Mouse (Mus musculus): ENCODE measurements at regions not wholly inside any gene's neighbourhood (a gene's known extent, or its start where the extent isn't known, plus 50 kb on each side); places are given as distances from the start of the nearest gene placed in this dataset.
A peak's percentile ranks its signal among the peaks of the same experiment; 100 is the strongest.

DNA sequence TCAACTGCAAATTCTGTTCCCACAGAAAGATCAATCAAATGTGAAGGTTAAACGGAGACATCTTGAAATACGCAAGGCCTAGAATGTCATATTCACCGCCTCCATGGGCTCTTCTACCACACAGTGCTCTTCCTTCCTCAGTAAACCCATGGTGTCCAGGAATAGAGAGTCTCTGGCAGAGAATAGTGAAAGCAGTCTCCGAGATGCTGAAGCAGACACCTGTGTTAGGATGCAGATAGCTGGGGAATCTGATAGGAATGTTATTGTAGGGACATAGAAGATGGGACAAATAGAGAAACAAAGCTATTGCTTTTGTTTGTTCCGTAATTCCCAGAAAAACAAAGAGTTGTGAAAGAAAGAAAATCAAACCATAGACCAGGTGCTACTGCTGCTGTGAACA lies 328.5 kb downstream of the Cd83 start:
- Histone ChIP-seq H3K27ac (ENCODE audit: low read length) (no peak overlapping the region), H3K4me2 (replicated peaks; ENCODE audit: low read depth, low read length) (no peak overlapping the region), H3K9me3 (ENCODE audit: control insufficient read depth, low read depth, low read length) (no peaks in the 10 kb centered on the region), H3K9ac (replicated peaks; ENCODE audit: low read depth, low read length) (no peak overlapping the region), H3K27me3 (ENCODE audit: control insufficient read depth, insufficient read depth, low read length) (no peaks in the 10 kb centered on the region), H3K36me3 (ENCODE audit: control insufficient read depth, insufficient read depth, low read length) (no peaks in the 10 kb centered on the region), H3K4me3 (ENCODE audit: low read depth, low read length) (no peak overlapping the region), H3K4me1 (ENCODE audit: control insufficient read depth, insufficient read depth, low read length) (no peaks in the 10 kb centered on the region)
- WGBS: 83% methylated on average over 5 of the region's 5 CpGs
- ATAC-seq (ENCODE audit: insufficient number of reproducible peaks, insufficient read depth, low FRiP score, low read depth): no peak

DNA sequence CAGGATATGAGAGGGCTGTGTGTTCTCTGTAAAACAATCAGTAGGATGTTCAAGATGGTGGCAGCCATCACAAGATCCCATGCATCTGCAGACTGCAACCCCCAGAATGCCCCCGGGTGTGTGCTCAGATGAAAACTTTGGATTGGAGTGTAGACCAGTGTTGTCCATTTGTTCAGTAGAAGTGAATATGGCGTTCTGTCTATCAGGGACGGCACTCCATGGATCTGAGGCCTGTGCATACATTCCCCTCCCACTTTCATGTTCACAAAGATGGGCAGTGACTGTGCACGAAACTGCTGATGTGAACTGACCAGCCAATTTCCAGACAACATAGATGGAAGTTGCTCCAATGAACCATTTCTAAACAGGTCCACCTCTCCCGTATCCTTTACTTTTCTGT lies 330.3 kb downstream of the Cd83 start:
- WGBS: 86% methylated on average over 5 of the region's 5 CpGs
- H3K27me3 ChIP-seq (ENCODE audit: control insufficient read depth, insufficient read depth, low read length): no peaks in the 10 kb centered on the region
- no peak overlapping the region for H3K4me3 ChIP-seq (ENCODE audit: low read depth, low read length)
- no peak overlapping the region for H3K4me2 ChIP-seq (replicated peaks; ENCODE audit: low read depth, low read length)
- H3K36me3 ChIP-seq (ENCODE audit: control insufficient read depth, insufficient read depth, low read length): no peaks in the 10 kb centered on the region
- no peak overlapping the region for H3K9ac ChIP-seq (replicated peaks; ENCODE audit: low read depth, low read length)
- H3K4me1 ChIP-seq (ENCODE audit: control insufficient read depth, insufficient read depth, low read length): no peaks in the 10 kb centered on the region
- ATAC-seq (ENCODE audit: insufficient number of reproducible peaks, insufficient read depth, low FRiP score, low read depth): no peak
- H3K9me3 ChIP-seq (ENCODE audit: control insufficient read depth, low read depth, low read length): no peaks in the 10 kb centered on the region
- no peak overlapping the region for H3K27ac ChIP-seq (ENCODE audit: low read length)

- no peak overlapping the region for H3K4me2 ChIP-seq (replicated peaks; ENCODE audit: low read depth, low read length)
- no peak for ATAC-seq (ENCODE audit: insufficient number of reproducible peaks, insufficient read depth, low FRiP score, low read depth)
- no peak overlapping the region for H3K4me3 ChIP-seq (ENCODE audit: low read depth, low read length)
- 74% methylated on average over 9 of the region's 9 CpGs for WGBS
- H3K27ac ChIP-seq (ENCODE audit: low read length): no peak overlapping the region
- H3K9ac ChIP-seq (replicated peaks; ENCODE audit: low read depth, low read length): no peak overlapping the region
- no peaks in the 10 kb centered on the region for H3K36me3 ChIP-seq (ENCODE audit: control insufficient read depth, insufficient read depth, low read length)
- no peaks in the 10 kb centered on the region for H3K4me1 ChIP-seq (ENCODE audit: control insufficient read depth, insufficient read depth, low read length)
- H3K9me3 ChIP-seq (ENCODE audit: control insufficient read depth, low read depth, low read length): no peaks in the 10 kb centered on the region
- no peaks in the 10 kb centered on the region for H3K27me3 ChIP-seq (ENCODE audit: control insufficient read depth, insufficient read depth, low read length)
Measured at GRCm38 (mm10) chr13:44117841-44118240, 333.3 kb downstream of the Cd83 start.

- no peak overlapping the region for H3K27ac ChIP-seq (ENCODE audit: low read length)
- H3K9ac ChIP-seq (replicated peaks; ENCODE audit: low read depth, low read length): no peak overlapping the region
- H3K36me3 ChIP-seq (ENCODE audit: control insufficient read depth, insufficient read depth, low read length): no peaks in the 10 kb centered on the region
- 82% methylated on average over 6 of the region's 6 CpGs for WGBS
- no peaks in the 10 kb centered on the region for H3K9me3 ChIP-seq (ENCODE audit: control insufficient read depth, low read depth, low read length)
- H3K4me1 ChIP-seq (ENCODE audit: control insufficient read depth, insufficient read depth, low read length): no peaks in the 10 kb centered on the region
- no peak for ATAC-seq (ENCODE audit: insufficient number of reproducible peaks, insufficient read depth, low FRiP score, low read depth)
- H3K4me3 ChIP-seq (ENCODE audit: low read depth, low read length): no peak overlapping the region
- H3K4me2 ChIP-seq (replicated peaks; ENCODE audit: low read depth, low read length): no peak overlapping the region
- H3K27me3 ChIP-seq (ENCODE audit: control insufficient read depth, insufficient read depth, low read length): no peaks in the 10 kb centered on the region
Measured at GRCm38 (mm10) chr13:44118846-44119245, 334.3 kb downstream of the Cd83 start.

GRCm38 (mm10) chr13:44121241-44121671 lies 336.7 kb downstream of the Cd83 start:
- Histone ChIP-seq H3K4me1 (ENCODE audit: control insufficient read depth, insufficient read depth, low read length) (no peaks in the 10 kb centered on the region), H3K4me3 (ENCODE audit: low read depth, low read length) (no peak overlapping the region), H3K27me3 (ENCODE audit: control insufficient read depth, insufficient read depth, low read length) (no peaks in the 10 kb centered on the region), H3K9ac (replicated peaks; ENCODE audit: low read depth, low read length) (no peak overlapping the region), H3K9me3 (ENCODE audit: control insufficient read depth, low read depth, low read length) (no peaks in the 10 kb centered on the region), H3K36me3 (ENCODE audit: control insufficient read depth, insufficient read depth, low read length) (no peaks in the 10 kb centered on the region), H3K27ac (ENCODE audit: low read length) (no peak overlapping the region), H3K4me2 (replicated peaks; ENCODE audit: low read depth, low read length) (no peak overlapping the region)
- 39% methylated on average over 7 of the region's 8 CpGs for WGBS
- no peak for ATAC-seq (ENCODE audit: insufficient number of reproducible peaks, insufficient read depth, low FRiP score, low read depth)

- Histone ChIP-seq H3K36me3 (ENCODE audit: control insufficient read depth, insufficient read depth, low read length) (no peaks in the 10 kb centered on the region), H3K27me3 (ENCODE audit: control insufficient read depth, insufficient read depth, low read length) (no peaks in the 10 kb centered on the region), H3K9ac (replicated peaks; ENCODE audit: low read depth, low read length) (no peak overlapping the region), H3K4me1 (ENCODE audit: control insufficient read depth, insufficient read depth, low read length) (no peaks in the 10 kb centered on the region), H3K9me3 (ENCODE audit: control insufficient read depth, low read depth, low read length) (no peaks in the 10 kb centered on the region), H3K27ac (ENCODE audit: low read length) (no peak overlapping the region), H3K4me3 (ENCODE audit: low read depth, low read length) (no peak overlapping the region), H3K4me2 (replicated peaks; ENCODE audit: low read depth, low read length) (no peak overlapping the region)
- WGBS: 78% methylated on average over 7 of the region's 7 CpGs
- no peak for ATAC-seq (ENCODE audit: insufficient number of reproducible peaks, insufficient read depth, low FRiP score, low read depth)
Measured at GRCm38 (mm10) chr13:44121932-44122331, 337.4 kb downstream of the Cd83 start.

GRCm38 (mm10) chr13:44126198-44126597 lies 341.6 kb downstream of the Cd83 start:
- ATAC-seq (ENCODE audit: insufficient number of reproducible peaks, insufficient read depth, low FRiP score, low read depth): peak; percentile 93

DNA sequence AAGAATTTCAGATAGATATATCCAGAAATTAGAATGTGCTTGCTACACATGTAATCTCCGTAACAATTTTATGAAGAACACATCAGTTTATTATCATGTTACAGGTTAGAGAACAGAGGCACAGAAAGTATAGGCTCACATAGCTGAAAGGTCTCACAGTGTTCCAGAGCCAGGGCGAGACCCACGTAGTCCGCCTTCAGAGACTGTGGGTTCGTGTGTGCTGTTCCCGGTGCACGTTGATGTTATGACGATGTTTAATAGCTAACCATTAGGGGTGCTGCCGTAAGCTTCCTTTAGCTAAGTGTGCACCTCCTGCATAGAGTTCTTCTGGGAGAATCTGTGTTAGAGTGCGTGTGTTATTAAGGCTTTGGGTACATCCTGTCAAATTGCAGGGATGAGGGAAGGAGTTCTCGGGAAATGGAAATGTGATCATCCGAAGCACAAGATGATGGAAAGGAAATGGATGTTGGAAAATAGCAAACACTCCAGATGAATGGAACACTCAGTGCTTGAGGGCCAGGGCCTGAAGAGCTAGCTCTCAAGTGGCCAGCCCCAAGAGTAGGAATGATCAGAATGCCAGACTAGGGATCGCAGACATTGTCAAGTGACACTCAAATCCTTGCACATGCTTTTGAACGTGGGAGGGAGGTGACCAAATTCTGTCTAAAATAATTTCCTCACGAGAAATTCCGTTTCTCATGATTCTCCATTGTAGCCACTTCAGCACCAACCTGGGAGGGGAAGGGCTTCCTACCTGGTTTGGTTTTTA lies 344.1 kb downstream of the Cd83 start:
- Histone ChIP-seq H3K27ac (ENCODE audit: low read length) (no peak overlapping the region), H3K27me3 (ENCODE audit: control insufficient read depth, insufficient read depth, low read length) (no peaks in the 10 kb centered on the region), H3K9me3 (ENCODE audit: control insufficient read depth, low read depth, low read length) (no peaks in the 10 kb centered on the region), H3K9ac (replicated peaks; ENCODE audit: low read depth, low read length) (no peak overlapping the region), H3K4me3 (ENCODE audit: low read depth, low read length) (no peak overlapping the region), H3K4me2 (replicated peaks; ENCODE audit: low read depth, low read length) (no peak overlapping the region), H3K4me1 (ENCODE audit: control insufficient read depth, insufficient read depth, low read length) (no peaks in the 10 kb centered on the region), H3K36me3 (ENCODE audit: control insufficient read depth, insufficient read depth, low read length) (no peaks in the 10 kb centered on the region)
- 81% methylated on average over 16 of the region's 16 CpGs for WGBS
- ATAC-seq (ENCODE audit: insufficient number of reproducible peaks, insufficient read depth, low FRiP score, low read depth): no peak

More at GRCm38 (mm10) chr13:44126198-44126597, 341.6 kb downstream of the Cd83 start:
- Histone ChIP-seq H3K9me3 (ENCODE audit: control insufficient read depth, low read depth, low read length) (no peaks in the 10 kb centered on the region), H3K4me3 (ENCODE audit: low read depth, low read length) (no peak overlapping the region), H3K4me2 (replicated peaks; ENCODE audit: low read depth, low read length) (no peak overlapping the region), H3K36me3 (ENCODE audit: control insufficient read depth, insufficient read depth, low read length) (no peaks in the 10 kb centered on the region), H3K9ac (replicated peaks; ENCODE audit: low read depth, low read length) (no peak overlapping the region), H3K4me1 (ENCODE audit: control insufficient read depth, insufficient read depth, low read length) (no peaks in the 10 kb centered on the region), H3K27ac (ENCODE audit: low read length) (no peak overlapping the region), H3K27me3 (ENCODE audit: control insufficient read depth, insufficient read depth, low read length) (no peaks in the 10 kb centered on the region)
- 25% methylated on average over 10 of the region's 10 CpGs for WGBS

DNA sequence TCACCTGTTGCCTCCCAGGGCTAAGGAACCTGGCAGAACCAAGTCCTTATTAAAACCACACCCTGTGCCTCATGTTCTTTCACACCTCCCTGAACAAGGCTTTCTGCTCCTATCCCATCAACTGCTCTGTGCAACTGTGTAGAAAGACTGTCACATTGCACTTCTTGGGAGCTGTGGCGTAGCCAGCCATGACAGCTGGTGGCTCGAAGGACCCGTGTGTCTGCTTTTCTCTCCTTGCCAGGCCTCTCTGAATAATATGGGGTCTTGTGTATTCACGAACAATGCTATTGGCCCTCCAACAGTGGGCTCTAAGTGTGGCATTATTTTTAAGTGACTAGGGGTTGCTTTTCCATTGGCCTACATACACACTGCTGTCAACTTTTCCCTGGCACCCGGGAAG lies 347.3 kb downstream of the Cd83 start:
- 88% methylated on average over 5 of the region's 5 CpGs for WGBS

More for the DNA sequence above, 347.3 kb downstream of the Cd83 start:
- ATAC-seq (ENCODE audit: insufficient number of reproducible peaks, insufficient read depth, low FRiP score, low read depth): no peak
- Histone ChIP-seq H3K27me3 (ENCODE audit: control insufficient read depth, insufficient read depth, low read length) (no peaks in the 10 kb centered on the region), H3K4me3 (ENCODE audit: low read depth, low read length) (no peak overlapping the region), H3K9me3 (ENCODE audit: control insufficient read depth, low read depth, low read length) (no peaks in the 10 kb centered on the region), H3K4me1 (ENCODE audit: control insufficient read depth, insufficient read depth, low read length) (no peaks in the 10 kb centered on the region), H3K4me2 (replicated peaks; ENCODE audit: low read depth, low read length) (no peak overlapping the region), H3K36me3 (ENCODE audit: control insufficient read depth, insufficient read depth, low read length) (no peaks in the 10 kb centered on the region), H3K9ac (replicated peaks; ENCODE audit: low read depth, low read length) (no peak overlapping the region), H3K27ac (ENCODE audit: low read length) (no peak overlapping the region)

All from stomach, embryonic 14.5 days (tissue).